Mouse (Mus musculus) c-Kit-negative CD71-positive TER-119-positive erythroid progenitor cells, embryonic 14.5 days (primary cell): ENCODE data around the gene Tex26.

Source experiments
- DNase-seq: peaks from one replicate; pipeline ENCODE4 v3.0.0-alpha.2; 2013; ENCODE audit warnings: low read depth, low spot score

Gene Tex26

GRCm38 (mm10) chr5:149433618-149434017 lies 5.8 kb upstream of the Tex26 start:
- DNase-seq, result no peak

- DNase-seq, result no peak
These were observed 5.2 kb upstream of the Tex26 start for GRCm38 (mm10) chr5:149434141-149434690.

GRCm38 (mm10) chr5:149436541-149436940 lies 2.9 kb upstream of the Tex26 start:
- no peak for DNase-seq

- DNase-seq, result no peak
These were observed 2.3 kb upstream of the Tex26 start for GRCm38 (mm10) chr5:149437150-149437549.

- no peak for DNase-seq
These were observed 717 bp downstream of the Tex26 start for GRCm38 (mm10) chr5:149440180-149440573.

- DNase-seq, result no peak
These were observed 2.3 kb downstream of the Tex26 start for GRCm38 (mm10) chr5:149441646-149442276.

- no peak for DNase-seq
These were observed 2.8 kb downstream of the Tex26 start for GRCm38 (mm10) chr5:149442277-149442660.

GRCm38 (mm10) chr5:149444451-149444850 lies 5.0 kb downstream of the Tex26 start:
- no peak for DNase-seq

GRCm38 (mm10) chr5:149446495-149446894 lies 7.0 kb downstream of the Tex26 start:
- DNase-seq, result no peak

- no peak for DNase-seq
These were observed 8.3 kb downstream of the Tex26 start for GRCm38 (mm10) chr5:149447733-149448132.

- DNase-seq, result no peak
These were observed 9.9 kb downstream of the Tex26 start for GRCm38 (mm10) chr5:149449406-149449805.

- no peak for DNase-seq
These were observed 11.8 kb downstream of the Tex26 start for GRCm38 (mm10) chr5:149451209-149451681.

- no peak for DNase-seq
These were observed 14.8 kb downstream of the Tex26 start for GRCm38 (mm10) chr5:149454281-149454680.

GRCm38 (mm10) chr5:149456544-149456943 lies 17.1 kb downstream of the Tex26 start:
- DNase-seq, result no peak

GRCm38 (mm10) chr5:149462071-149462470 lies 22.6 kb downstream of the Tex26 start:
- DNase-seq, result no peak

GRCm38 (mm10) chr5:149465305-149465704 lies 25.8 kb downstream of the Tex26 start:
- no peak for DNase-seq

GRCm38 (mm10) chr5:149474142-149474541 lies 34.7 kb downstream of the Tex26 start:
- DNase-seq, result no peak

- no peak for DNase-seq
These were observed 35.4 kb downstream of the Tex26 start for GRCm38 (mm10) chr5:149474701-149475468.

- no peak for DNase-seq
These were observed 42.5 kb downstream of the Tex26 start for GRCm38 (mm10) chr5:149481920-149482319.

- no peak for DNase-seq
These were observed 44.0 kb downstream of the Tex26 start for GRCm38 (mm10) chr5:149483321-149484052.

GRCm38 (mm10) chr5:149484270-149484669 lies 44.8 kb downstream of the Tex26 start:
- no peak for DNase-seq

- DNase-seq, result no peak
These were observed 46.0 kb downstream of the Tex26 start for GRCm38 (mm10) chr5:149485447-149485846.
